Mouse (Mus musculus) bone marrow, adult 2 months (tissue): Measurements from ENCODE around the gene Otop3. TPM values are rescaled to one million over a fixed set of nuclear protein-coding genes. Genes with fewer than 3 reads are reported as not detected.
"Not testable (repeated sequence)": the region's sequence is repeated elsewhere in the genome, so short reads cannot be mapped to it uniquely, and the experiment has no call there.

ENCODE experiments used
- H3K27ac ChIP-seq: fragments of 200-500 bp; 2 replicates; pipeline ENCODE4 v1.5.1; 2012; ENCODE audit warnings: low read depth, mild to moderate bottlenecking, control low read depth, inconsistent platforms, low read length; ENCODE audit not compliant: control insufficient read depth, poor library complexity, insufficient read depth
- H3K4me1 ChIP-seq: fragments of 200-500 bp; 2 replicates; pipeline ENCODE4 v1.6.1; 2011; ENCODE audit warnings: low read length; ENCODE audit not compliant: control insufficient read depth, insufficient read depth
- H3K4me3 ChIP-seq: fragments of 200-500 bp; replicated peaks from 2 replicates; pipeline ENCODE3; 2011; ENCODE audit warnings: mild to moderate bottlenecking, low read depth, low read length, control low read depth; ENCODE audit not compliant: control insufficient read depth
- CTCF ChIP-seq: fragments of 200-500 bp; IDR thresholded peaks from 2 replicates; pipeline ENCODE4 v1.5.1; 2011; ENCODE audit warnings: low read length, control low read depth; ENCODE audit not compliant: control insufficient read depth, insufficient read depth
- POLR2A ChIP-seq: fragments of 200-500 bp; IDR thresholded peaks from 2 replicates; pipeline ENCODE4 v1.6.1; 2011; ENCODE audit warnings: low read depth, mild to moderate bottlenecking, control low read depth, low read length, borderline replicate concordance; ENCODE audit not compliant: control insufficient read depth
- WGBS: fragments of 180-500 bp; shearing (Covaris S2); methylation state at CpG from one replicate; pipeline ENCODE4 v1.1.7; 2018; 5-methylcytosine and 5-hydroxymethylcytosine counted together
- polyA plus RNA-seq: library from polyadenylated mRNA; stranded (reverse); fragments of >200 nt; gene quantifications from 2 replicates; pipeline ENCODE4 v1.2.4, GENCODE M21; 2011; ENCODE audit warnings: low replicate concordance; ENCODE audit not compliant: missing spikeins, insufficient read depth, insufficient read length

Gene Otop3
- polyA plus RNA-seq, 1 experiment = not detected

GRCm38 (mm10) chr11:115383701-115384474 lies 49.4 kb downstream of the Otop3 start:
- H3K4me3 ChIP-seq = no peak overlapping the region
- H3K4me1 ChIP-seq = no peaks in the 10 kb centered on the region
- 61% methylated on average over 16 of the region's 16 CpGs for WGBS
- TF ChIP-seq CTCF (no peak), POLR2A (no peak)
- H3K27ac ChIP-seq = no peak overlapping the region

DNA sequence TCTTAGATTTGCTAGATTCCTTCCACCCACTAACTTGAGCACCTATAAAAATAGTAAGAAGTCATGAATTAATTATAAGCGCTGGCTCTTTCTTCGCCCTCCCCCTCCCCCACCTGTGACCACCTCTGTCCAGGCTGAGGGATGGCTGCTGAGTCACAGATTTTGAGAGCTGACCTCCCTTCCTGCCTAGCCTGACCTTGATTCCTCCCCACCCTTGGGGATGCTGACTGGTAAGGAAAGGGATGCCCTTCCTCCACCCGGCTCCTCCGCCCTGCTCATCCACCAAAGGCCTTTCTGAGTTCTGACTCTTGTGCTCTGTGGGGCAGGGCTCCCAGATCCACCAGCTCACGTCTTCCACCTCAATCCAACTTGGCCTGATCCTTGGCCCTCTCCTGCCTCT lies 50.1 kb downstream of the Otop3 start:
- WGBS = 86% methylated on average over 5 of the region's 5 CpGs
- Histone ChIP-seq H3K27ac (no peak overlapping the region), H3K4me3 (no peak overlapping the region), H3K4me1 (no peaks in the 10 kb centered on the region)
- TF ChIP-seq POLR2A = no peak
- no peak for TF ChIP-seq CTCF

GRCm38 (mm10) chr11:115386859-115387258 lies 52.3 kb downstream of the Otop3 start:
- not testable (repeated sequence) for H3K27ac ChIP-seq, H3K4me1 ChIP-seq, H3K4me3 ChIP-seq
- WGBS = 72% methylated on average over 3 of the region's 3 CpGs

DNA sequence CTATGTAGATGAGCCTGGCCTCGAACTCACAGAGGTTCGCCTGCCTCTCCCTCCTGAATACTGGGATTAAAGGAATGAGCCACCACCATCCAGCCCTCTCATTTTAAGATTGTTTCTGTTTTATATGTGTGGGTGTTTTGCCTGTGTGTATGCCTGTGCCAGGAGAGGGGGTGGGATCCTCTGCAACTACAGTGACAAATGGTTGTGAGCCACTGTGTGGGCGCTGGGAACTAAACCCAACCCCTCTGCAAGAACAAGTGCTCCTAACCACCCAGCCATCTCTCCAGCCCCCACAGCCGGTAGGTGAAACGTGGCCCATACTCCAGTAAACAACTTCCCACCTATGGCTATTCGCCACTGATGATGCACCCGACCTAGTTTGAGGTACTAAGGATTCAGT lies 56.8 kb downstream of the Otop3 start:
- 78% methylated on average over 7 of the region's 7 CpGs for WGBS
- TF ChIP-seq CTCF (no peak), POLR2A (no peak)
- H3K4me1 ChIP-seq = no peaks in the 10 kb centered on the region

GRCm38 (mm10) chr11:115393721-115394325 lies 59.3 kb downstream of the Otop3 start:
- WGBS = 82% methylated on average over 34 of the region's 34 CpGs
- peaks cover 2% of the 10 kb centered on the region for H3K4me1 ChIP-seq
- no peak overlapping the region for H3K4me3 ChIP-seq
- TF ChIP-seq POLR2A (no peak), CTCF (no peak)
- H3K27ac ChIP-seq = no peak overlapping the region

More for the DNA sequence above, 56.8 kb downstream of the Otop3 start:
- no peak overlapping the region for H3K4me3 ChIP-seq
- no peak overlapping the region for H3K27ac ChIP-seq

Other genes with a start within 250 kb of the Otop3 start
- gene Rab37, start 243.3 kb upstream of the Otop3 start, polyA plus RNA-seq = 5.3 and 11.6 TPM in 2 replicates
- 39.9 and 79.7 TPM in 2 replicates for gene Cd300lf, start 200.7 kb upstream of the Otop3 start, polyA plus RNA-seq
- 21.9 and 51.0 TPM in 2 replicates for gene Slc9a3r1, start 171.4 kb upstream of the Otop3 start, polyA plus RNA-seq
- 3.1 and 5.8 TPM in 2 replicates for gene Tmem104, start 147.2 kb upstream of the Otop3 start, polyA plus RNA-seq
- gene Nat9, start 146.9 kb upstream of the Otop3 start, polyA plus RNA-seq = 19.4 and 24.2 TPM in 2 replicates
- not detected in 2 replicates for gene Grin2c, start 67.5 kb upstream of the Otop3 start, polyA plus RNA-seq
- gene Fdxr, start 57.7 kb upstream of the Otop3 start, polyA plus RNA-seq = 9.9 and 21.2 TPM in 2 replicates
- gene Fads6, start 37.1 kb upstream of the Otop3 start, polyA plus RNA-seq = 0.77 and 1.4 TPM in 2 replicates
- gene Otop2, start 27.6 kb upstream of the Otop3 start, polyA plus RNA-seq = not detected in 2 replicates
- 0.29 TPM in 1 of 2 replicates, not detected in the other for gene Ush1g, start 12.7 kb upstream of the Otop3 start, polyA plus RNA-seq
- 3.4 and 4.3 TPM in 2 replicates for gene Hid1, start 33.0 kb downstream of the Otop3 start, polyA plus RNA-seq
- gene Cdr2l, start 47.2 kb downstream of the Otop3 start, polyA plus RNA-seq = 1.4 and 3.1 TPM in 2 replicates
- gene Mrpl58, start 69.0 kb downstream of the Otop3 start, polyA plus RNA-seq = 31.1 and 51.9 TPM in 2 replicates
- 316 and 521 TPM in 2 replicates for gene Atp5h, start 85.2 kb downstream of the Otop3 start, polyA plus RNA-seq
- 14.0 and 32.4 TPM in 2 replicates for gene Kctd2, start 85.4 kb downstream of the Otop3 start, polyA plus RNA-seq
- gene Trim80, start 105.8 kb downstream of the Otop3 start, polyA plus RNA-seq = not detected in 2 replicates
- 1.8 TPM in 1 of 2 replicates, not detected in the other for gene Slc16a5, start 127.7 kb downstream of the Otop3 start, polyA plus RNA-seq
- gene Armc7, start 140.9 kb downstream of the Otop3 start, polyA plus RNA-seq = 4.4 and 18.7 TPM in 2 replicates
- 47.5 and 56.4 TPM in 2 replicates for gene Nt5c, start 157.1 kb downstream of the Otop3 start, polyA plus RNA-seq
- 106 and 149 TPM in 2 replicates for gene Jpt1, start 179.7 kb downstream of the Otop3 start, polyA plus RNA-seq
- 188 and 202 TPM in 2 replicates for gene Sumo2, start 201.5 kb downstream of the Otop3 start, polyA plus RNA-seq
- gene Nup85, start 229.7 kb downstream of the Otop3 start, polyA plus RNA-seq = 111 and 163 TPM in 2 replicates